Mouse (Mus musculus) hindbrain, embryonic 12.5 days (tissue): ENCODE measurements around the gene Agrp. TPM values are rescaled to one million over a fixed set of nuclear protein-coding genes. Genes with fewer than 3 reads are reported as not detected.

Source experiments
- ATAC-seq: fragments of 200-750 bp; cut with Nextera tagmentation; 2 replicates; pipeline ENCODE4 v1.8.0; 2017; ENCODE audit warnings: moderate TSS enrichment; ENCODE audit not compliant: low FRiP score
- H3K27ac ChIP-seq: fragments of 300-500 bp; sonication (generic); 2 replicates; pipeline ENCODE4 v1.5.1; 2016; ENCODE audit warnings: mild to moderate bottlenecking
- H3K27me3 ChIP-seq: fragments of 300-500 bp; sonication (generic); 2 replicates; pipeline ENCODE4 v1.6.1; 2016; ENCODE audit warnings: mild to moderate bottlenecking
- H3K36me3 ChIP-seq: fragments of 300-500 bp; sonication (generic); 2 replicates; pipeline ENCODE4 v1.6.1; 2016; ENCODE audit warnings: mild to moderate bottlenecking
- H3K4me1 ChIP-seq: fragments of 300-500 bp; sonication (generic); 2 replicates; pipeline ENCODE4 v1.6.1; 2016
- H3K4me2 ChIP-seq: fragments of 300-500 bp; sonication (generic); replicated peaks from 2 replicates; pipeline ENCODE4 v1.6.1; 2016; ENCODE audit warnings: mild to moderate bottlenecking
- H3K4me3 ChIP-seq: fragments of 300-500 bp; sonication (generic); 2 replicates; pipeline ENCODE4 v1.5.1; 2016; ENCODE audit warnings: mild to moderate bottlenecking
- H3K9ac ChIP-seq: fragments of 300-500 bp; sonication (generic); 2 replicates; pipeline ENCODE4 v1.6.1; 2016; ENCODE audit warnings: mild to moderate bottlenecking, moderate library complexity
- H3K9me3 ChIP-seq: fragments of 300-500 bp; sonication (generic); replicated peaks from 2 replicates; pipeline ENCODE4 v1.6.1; 2016; ENCODE audit warnings: mild to moderate bottlenecking
- WGBS: fragments of 180-500 bp; shearing (Covaris S2); methylation state at CpG from one replicate; pipeline ENCODE4 v1.1.7; 2016; 5-methylcytosine and 5-hydroxymethylcytosine counted together
- polyA plus RNA-seq: library from polyadenylated mRNA; unstranded; fragments of >200 nt; fragmentation: Nextera tagmentation; extraction: Ambion mirVana; gene quantifications from 2 replicates; pipeline ENCODE4 v1.2.1, GENCODE M21; 2016

Agrp gene
- polyA plus RNA-seq, 1 experiment from 2014 or later, result 1.3 TPM

DNA sequence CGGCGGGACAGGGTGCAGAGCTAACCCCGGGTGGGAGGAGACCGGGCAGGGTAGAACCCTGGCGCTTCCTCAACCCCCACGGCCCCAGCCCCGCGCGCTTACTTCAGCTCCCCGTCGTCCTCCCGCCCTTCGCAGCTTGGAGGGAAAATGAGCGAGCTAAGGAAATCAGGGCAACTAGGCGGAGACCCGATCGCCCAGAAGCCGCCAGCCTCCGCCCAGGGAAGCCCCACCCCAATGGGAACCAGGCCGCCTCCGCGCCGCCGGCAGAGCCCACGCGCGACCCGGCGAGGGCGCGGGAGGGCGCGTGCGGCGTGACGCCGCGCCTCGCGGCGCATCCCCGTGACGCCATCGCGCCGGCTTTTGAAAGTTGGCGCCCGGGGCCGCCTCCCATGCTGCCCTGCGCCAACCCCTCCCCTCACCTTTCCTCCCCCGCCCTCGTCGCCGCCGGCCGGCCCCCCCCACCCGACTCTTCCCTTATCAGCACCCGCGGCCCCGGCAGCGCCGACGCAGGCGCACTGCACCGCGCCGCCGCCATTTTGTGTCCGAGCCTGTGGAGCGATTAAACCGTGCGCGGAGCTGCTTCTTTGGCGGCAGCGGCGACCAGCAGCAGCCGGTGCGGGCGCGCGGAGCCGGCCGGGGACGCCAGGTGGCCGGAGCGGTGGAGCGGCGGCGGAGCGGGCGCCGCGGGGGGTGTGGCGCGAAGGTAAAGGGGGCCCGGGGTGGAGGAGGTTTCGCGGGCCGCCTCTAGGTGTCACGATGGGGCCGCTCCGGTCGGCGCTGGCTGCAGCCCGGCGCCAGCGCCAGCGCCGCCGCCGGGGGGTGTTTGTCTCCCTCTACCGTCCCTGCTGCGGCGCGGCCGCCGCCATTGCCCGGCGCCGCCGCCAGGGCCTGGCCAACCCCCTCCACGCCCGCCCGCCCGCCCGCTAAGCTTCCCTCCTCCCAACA lies 903 bp downstream of the Agrp start, which contains the start of gene Ctcf:
TSS of gene Ctcf (plus strand) at position 551 of the 945 bp plus-strand sequence.
- Histone ChIP-seq H3K4me3 (peak within 1 kb of the TSS; percentile 89), H3K36me3 (no peaks in the 10 kb centered on the region), H3K27ac (peak within 1 kb of the TSS; percentile 100), H3K9ac (peak within 1 kb of the TSS; percentile 99), H3K4me2 (peak within 1 kb of the TSS; percentile 97), H3K9me3 (no peaks in the 10 kb centered on the region), H3K4me1 (peaks cover 27% of the 10 kb centered on the region), H3K27me3 (no peaks in the 10 kb centered on the region)
- under 1% methylated on average over 95 of the region's 126 CpGs for WGBS
- peak; percentile 94 for ATAC-seq

GRCm38 (mm10) chr8:105635481-105635880 lies 1.7 kb downstream of the Agrp start:
- peak overlapping the region; percentile 100; the same call in 1 of the 2 replicates for H3K27ac ChIP-seq
- H3K36me3 ChIP-seq, result no peaks in the 10 kb centered on the region
- peak overlapping the region; percentile 89 for H3K4me3 ChIP-seq
- peaks cover 27% of the 10 kb centered on the region for H3K4me1 ChIP-seq
- H3K9ac ChIP-seq, result peak overlapping the region; percentile 99
- no peaks in the 10 kb centered on the region for H3K27me3 ChIP-seq
- no peak for ATAC-seq
- whole genome bisulfite sequencing, result 3% methylated on average over 11 of the region's 11 CpGs
- peak overlapping the region; percentile 97 for H3K4me2 ChIP-seq
- no peaks in the 10 kb centered on the region for H3K9me3 ChIP-seq

DNA sequence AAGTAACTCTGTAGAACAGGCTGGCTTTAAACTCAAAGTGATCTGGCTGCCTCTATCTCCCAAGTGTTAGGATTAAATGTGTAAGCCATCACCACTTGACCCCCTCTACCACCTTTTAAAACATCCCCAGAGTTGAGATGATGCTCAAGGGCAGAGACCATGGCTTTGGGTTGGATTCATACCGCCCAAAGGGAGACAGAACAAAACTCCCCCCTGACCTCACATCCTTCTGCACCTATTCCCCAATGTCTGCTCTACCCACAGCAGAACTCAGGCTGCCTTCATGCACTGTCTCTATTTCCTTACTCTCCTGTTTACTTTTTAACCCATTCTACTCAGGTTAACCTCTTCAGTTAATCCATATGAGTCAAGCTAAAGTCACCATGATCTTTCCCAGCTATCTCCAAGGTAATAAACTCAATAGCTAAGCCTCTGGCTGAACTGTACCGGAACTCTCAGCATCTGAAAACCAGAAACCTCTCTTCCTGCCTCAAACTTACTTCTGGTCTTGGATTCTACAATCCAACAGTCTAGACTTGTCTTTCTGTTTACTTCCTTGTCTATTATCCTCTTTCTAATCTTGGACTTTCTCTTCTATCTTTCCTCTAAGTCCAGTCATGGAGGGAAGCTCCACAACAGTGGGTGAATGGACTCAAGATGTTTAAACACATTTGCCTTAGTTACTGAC lies 2.3 kb downstream of the Agrp start:
- Histone ChIP-seq H3K4me1 (peaks cover 26% of the 10 kb centered on the region), H3K4me2 (peak overlapping the region; percentile 97), H3K4me3 (peak overlapping the region; percentile 89; the same call in 1 of the 2 replicates), H3K27me3 (no peaks in the 10 kb centered on the region), H3K36me3 (no peaks in the 10 kb centered on the region), H3K9ac (no peak overlapping the region), H3K9me3 (no peaks in the 10 kb centered on the region), H3K27ac (no peak overlapping the region)
- ATAC-seq, result no peak
- WGBS, result 93% methylated on average over 2 of the region's 2 CpGs

GRCm38 (mm10) chr8:105629337-105629736 lies 7.9 kb downstream of the Agrp start:
- H3K36me3 ChIP-seq, result no peaks in the 10 kb centered on the region
- no peaks in the 10 kb centered on the region for H3K27me3 ChIP-seq
- no peak overlapping the region for H3K9ac ChIP-seq
- 92% methylated on average over 4 of the region's 4 CpGs for WGBS
- peaks cover 15% of the 10 kb centered on the region for H3K4me1 ChIP-seq
- no peak for ATAC-seq
- no peaks in the 10 kb centered on the region for H3K9me3 ChIP-seq
- no peak overlapping the region for H3K4me3 ChIP-seq
- no peak overlapping the region for H3K27ac ChIP-seq
- no peak overlapping the region for H3K4me2 ChIP-seq

DNA sequence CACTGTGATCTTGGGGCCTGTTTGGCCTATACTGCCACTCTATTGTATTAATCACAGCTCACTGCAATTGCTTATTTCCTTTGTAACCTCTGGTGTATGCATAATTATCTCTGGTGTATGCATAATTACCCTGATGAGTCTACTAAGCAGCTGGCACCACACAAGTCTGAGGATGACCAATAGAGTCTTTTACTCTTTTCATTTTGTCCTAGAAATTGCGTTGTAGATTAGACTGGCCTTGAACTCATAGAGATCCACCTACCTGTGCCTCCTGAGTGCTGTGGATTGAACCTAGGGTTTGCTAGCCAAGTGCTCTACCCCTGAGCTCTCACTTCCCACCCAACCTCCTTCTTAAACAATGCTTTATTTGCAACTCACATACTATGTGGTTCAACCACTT lies 11.1 kb downstream of the Agrp start:
- Histone ChIP-seq H3K4me2 (no peak overlapping the region), H3K36me3 (peaks cover 12% of the 10 kb centered on the region; the same call in 1 of the 2 replicates), H3K9me3 (no peaks in the 10 kb centered on the region), H3K27ac (0 out of 2 replicates have a peak overlapping the region, but pooled peaks have one; percentile 44), H3K4me1 (peaks cover 44% of the 10 kb centered on the region), H3K27me3 (no peaks in the 10 kb centered on the region), H3K9ac (no peak overlapping the region), H3K4me3 (no peak overlapping the region)
- 0 out of 2 replicates have a peak, but pooled peaks have one; percentile 23 for ATAC-seq
- WGBS, result 77% methylated on average over 1 of the region's 1 CpGs

DNA sequence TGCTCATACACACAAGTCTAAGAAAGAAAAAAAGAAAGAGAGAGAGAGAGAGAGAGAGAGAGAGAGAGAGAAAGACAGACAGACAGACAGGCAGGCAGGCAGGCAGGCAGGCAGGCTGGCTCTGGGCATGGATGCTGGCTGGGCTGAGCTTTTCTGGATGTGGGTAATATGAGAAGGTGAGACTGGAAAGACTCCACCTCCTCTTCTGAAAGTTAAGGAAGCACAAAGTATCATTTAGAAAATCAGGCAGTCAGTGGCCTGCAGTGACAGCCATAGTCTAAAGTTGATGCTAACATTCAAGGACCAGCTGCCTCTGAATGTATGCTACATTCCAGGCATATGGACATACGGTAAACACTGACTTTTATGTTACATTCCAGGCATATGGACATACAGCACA lies 12.4 kb downstream of the Agrp start:
- H3K9ac ChIP-seq, result no peak overlapping the region
- H3K9me3 ChIP-seq, result no peaks in the 10 kb centered on the region
- no peak overlapping the region for H3K27ac ChIP-seq
- peaks cover 44% of the 10 kb centered on the region for H3K4me1 ChIP-seq
- no peak overlapping the region for H3K4me2 ChIP-seq
- no peak overlapping the region for H3K4me3 ChIP-seq
- no peak for ATAC-seq
- 68% methylated on average over 1 of the region's 1 CpGs for WGBS
- H3K36me3 ChIP-seq, result peaks cover 25% of the 10 kb centered on the region
- H3K27me3 ChIP-seq, result no peaks in the 10 kb centered on the region

DNA sequence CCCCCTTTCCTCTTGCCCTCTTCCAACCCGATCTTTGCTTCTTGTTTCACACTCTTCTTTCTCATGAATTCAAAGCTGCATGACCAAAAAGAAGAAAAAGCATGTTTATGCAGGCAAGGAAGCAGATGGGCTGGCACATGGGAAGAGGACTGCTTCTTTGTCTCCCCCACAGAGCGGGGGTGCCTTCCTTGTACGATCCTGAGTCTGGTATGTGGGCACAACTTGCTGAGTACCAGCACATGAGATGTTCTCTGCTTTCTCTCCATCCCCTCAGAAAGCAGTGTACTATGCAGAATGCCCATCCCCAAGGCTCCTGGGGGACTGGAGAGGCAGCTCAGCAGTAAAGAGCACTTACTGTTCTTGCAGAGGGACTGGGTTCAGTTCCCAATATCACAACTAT lies 12.8 kb downstream of the Agrp start:
- H3K9ac ChIP-seq, result no peak overlapping the region
- no peak overlapping the region for H3K4me3 ChIP-seq
- no peak overlapping the region for H3K4me2 ChIP-seq
- H3K9me3 ChIP-seq, result no peaks in the 10 kb centered on the region
- no peaks in the 10 kb centered on the region for H3K27me3 ChIP-seq
- WGBS, result 52% methylated on average over 3 of the region's 3 CpGs
- H3K4me1 ChIP-seq, result peaks cover 44% of the 10 kb centered on the region
- H3K27ac ChIP-seq, result no peak overlapping the region
- ATAC-seq, result no peak
- peaks cover 29% of the 10 kb centered on the region for H3K36me3 ChIP-seq

DNA sequence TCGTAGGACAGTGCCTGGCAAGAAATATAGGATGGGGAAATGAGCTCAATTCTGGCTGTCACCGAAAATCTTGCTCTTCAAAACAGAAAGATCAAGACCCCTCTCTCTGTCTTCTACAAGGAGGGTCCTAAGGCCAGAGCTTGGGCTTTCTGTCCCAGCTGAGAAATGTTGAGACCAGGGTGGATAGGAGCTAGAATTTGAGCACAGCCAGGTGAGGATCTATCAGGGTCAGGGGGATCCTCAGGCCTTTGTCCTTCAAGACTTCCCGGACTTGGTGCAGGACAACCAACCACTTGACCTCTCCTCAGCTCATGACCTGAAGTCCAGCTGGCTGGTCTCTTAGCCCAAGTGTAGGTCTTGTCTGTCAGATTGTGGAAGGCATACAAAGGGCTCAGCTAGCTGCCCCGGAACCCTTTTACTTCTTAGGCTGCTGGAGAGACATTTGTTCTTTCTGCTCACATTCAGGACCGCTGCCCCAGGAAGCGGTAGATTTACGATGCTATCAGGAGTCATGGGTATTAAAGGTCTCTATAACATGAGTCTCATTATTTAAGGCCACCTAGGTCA lies 13.4 kb downstream of the Agrp start:
- WGBS, result 51% methylated on average over 7 of the region's 7 CpGs
- Histone ChIP-seq H3K9ac (0 out of 2 replicates have a peak overlapping the region, but pooled peaks have one; percentile 5), H3K27me3 (no peaks in the 10 kb centered on the region), H3K4me1 (peaks cover 44% of the 10 kb centered on the region), H3K4me3 (no peak overlapping the region), H3K27ac (peak overlapping the region; percentile 14; the same call in 1 of the 2 replicates), H3K4me2 (no peak overlapping the region; the same call in 1 of the 2 replicates), H3K36me3 (peaks cover 35% of the 10 kb centered on the region), H3K9me3 (no peaks in the 10 kb centered on the region)
- ATAC-seq, result no peak

DNA sequence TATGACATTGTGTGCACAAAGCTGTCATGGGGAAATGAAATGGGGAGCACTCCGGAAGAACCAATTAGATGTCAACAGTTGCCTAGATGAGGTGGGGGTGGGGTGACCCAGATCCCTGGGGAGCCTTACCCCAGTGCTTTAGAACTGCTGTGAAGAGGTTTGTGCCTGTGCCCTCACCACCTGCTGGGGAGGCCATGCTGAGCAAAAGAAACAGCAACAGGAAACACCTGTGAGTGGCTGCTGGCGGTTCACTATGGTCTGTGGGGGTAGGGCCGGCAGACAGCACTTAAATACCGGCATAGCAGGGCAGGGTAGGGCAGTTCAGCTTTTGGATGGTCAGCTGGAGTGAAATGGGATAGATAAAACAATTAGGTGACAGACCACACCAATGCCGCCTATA lies 14.1 kb downstream of the Agrp start:
- peak overlapping the region; percentile 23; the same call in 1 of the 2 replicates for H3K9ac ChIP-seq
- H3K4me3 ChIP-seq, result no peak overlapping the region
- no peaks in the 10 kb centered on the region for H3K9me3 ChIP-seq
- H3K36me3 ChIP-seq, result peaks cover 42% of the 10 kb centered on the region
- H3K27me3 ChIP-seq, result no peaks in the 10 kb centered on the region
- 26% methylated on average over 5 of the region's 5 CpGs for WGBS
- no peak overlapping the region; the same call in 1 of the 2 replicates for H3K4me2 ChIP-seq
- H3K27ac ChIP-seq, result 0 out of 2 replicates have a peak overlapping the region, but pooled peaks have one; percentile 14
- ATAC-seq, result no peak
- peaks cover 44% of the 10 kb centered on the region for H3K4me1 ChIP-seq

- peak; percentile 78 for ATAC-seq
- Histone ChIP-seq H3K27me3 (no peaks in the 10 kb centered on the region), H3K4me2 (no peak overlapping the region), H3K9me3 (no peaks in the 10 kb centered on the region), H3K27ac (peak overlapping the region; percentile 80), H3K9ac (0 out of 2 replicates have a peak overlapping the region, but pooled peaks have one; percentile 39), H3K4me3 (0 out of 2 replicates have a peak overlapping the region, but pooled peaks have one; percentile 4), H3K4me1 (peaks cover 44% of the 10 kb centered on the region), H3K36me3 (peaks cover 48% of the 10 kb centered on the region)
- 6% methylated on average over 8 of the region's 8 CpGs for WGBS
Measured at GRCm38 (mm10) chr8:105622421-105622920, 14.7 kb downstream of the Agrp start.

- H3K27ac ChIP-seq, result peak overlapping the region; percentile 80
- 63% methylated on average over 4 of the region's 4 CpGs for WGBS
- H3K9ac ChIP-seq, result no peak overlapping the region
- peaks cover 55% of the 10 kb centered on the region for H3K36me3 ChIP-seq
- H3K4me2 ChIP-seq, result no peak overlapping the region
- ATAC-seq, result peak; percentile 24; the same call in 1 of the 2 replicates
- H3K9me3 ChIP-seq, result no peaks in the 10 kb centered on the region
- H3K27me3 ChIP-seq, result no peaks in the 10 kb centered on the region
- H3K4me1 ChIP-seq, result peaks cover 44% of the 10 kb centered on the region
- 0 out of 2 replicates have a peak overlapping the region, but pooled peaks have one; percentile 4 for H3K4me3 ChIP-seq
Measured at GRCm38 (mm10) chr8:105621841-105622240, 15.4 kb downstream of the Agrp start.
